Mouse (Mus musculus) midbrain, embryonic 11.5 days (tissue): ENCODE measurements around the gene Thumpd1. TPM values are rescaled to one million over a fixed set of nuclear protein-coding genes. Genes with fewer than 3 reads are reported as not detected.

ENCODE experiments used
- ATAC-seq: fragments of 200-750 bp; cut with Nextera tagmentation; 2 replicates; pipeline ENCODE4 v1.8.0; 2017; ENCODE audit warnings: moderate TSS enrichment, moderate library complexity; ENCODE audit not compliant: low FRiP score
- DNase-seq: peaks from one replicate; pipeline ENCODE4 v3.0.0; 2015; ENCODE audit warnings: low spot score; ENCODE audit errors: missing footprints
- H3K27ac ChIP-seq: fragments of 300-500 bp; sonication (generic); 2 replicates; pipeline ENCODE4 v1.5.1; 2014; ENCODE audit warnings: low read depth, low read length
- H3K27me3 ChIP-seq: fragments of 300-500 bp; sonication (generic); 2 replicates; pipeline ENCODE4 v1.6.1; 2014; ENCODE audit warnings: mild to moderate bottlenecking, low read length, moderate library complexity, mixed read lengths; ENCODE audit not compliant: control insufficient read depth, insufficient read depth
- H3K36me3 ChIP-seq: fragments of 300-500 bp; sonication (generic); 2 replicates; pipeline ENCODE4 v1.6.1; 2014; ENCODE audit warnings: mild to moderate bottlenecking, low read length, moderate library complexity, mixed read lengths; ENCODE audit not compliant: control insufficient read depth, insufficient read depth
- H3K4me1 ChIP-seq: fragments of 300-500 bp; sonication (generic); 2 replicates; pipeline ENCODE4 v1.6.1; 2014; ENCODE audit warnings: low read length; ENCODE audit not compliant: control insufficient read depth, insufficient read depth
- H3K4me2 ChIP-seq: fragments of 300-500 bp; sonication (generic); 2 replicates; pipeline ENCODE4 v1.6.1; 2014; ENCODE audit warnings: mild to moderate bottlenecking, moderate library complexity
- H3K4me3 ChIP-seq: fragments of 300-500 bp; sonication (generic); 2 replicates; pipeline ENCODE4 v1.5.1; 2014; ENCODE audit warnings: low read depth, low read length
- H3K9ac ChIP-seq: fragments of 300-500 bp; sonication (generic); 2 replicates; pipeline ENCODE4 v1.6.1; 2014; ENCODE audit warnings: low read length
- H3K9me3 ChIP-seq: fragments of 300-500 bp; sonication (generic); 2 replicates; pipeline ENCODE4 v1.6.1; 2016; ENCODE audit warnings: low read length; ENCODE audit not compliant: control insufficient read depth
- WGBS: fragments of 180-500 bp; shearing (Covaris S2); extraction: QIAGEN DNeasy Blood & Tissue Kit; methylation state at CpG from one replicate; pipeline ENCODE4 v1.1.7; 2014; 5-methylcytosine and 5-hydroxymethylcytosine counted together
- polyA plus RNA-seq: library from polyadenylated mRNA; unstranded; fragments of >200 nt; fragmentation: Nextera tagmentation; extraction: Ambion mirVana; gene quantifications from 2 replicates; pipeline ENCODE4 v1.2.1, GENCODE M21; 2014

Thumpd1 gene
- polyA plus RNA-seq, result 106 TPM in 2 replicates

GRCm38 (mm10) chr7:119720253-119720946 is at the start of gene Thumpd1:
Thumpd1 (minus strand) TSS chr7:119720798.
- Histone ChIP-seq H3K4me3 (peak within 1 kb of the TSS; percentile 78), H3K9me3 (no peaks in the 10 kb centered on the region), H3K9ac (peak within 1 kb of the TSS; percentile 79), H3K36me3 (peaks cover 15% of the 10 kb centered on the region), H3K27me3 (no peaks in the 10 kb centered on the region), H3K4me2 (peak within 1 kb of the TSS; percentile 52), H3K4me1 (peaks cover 4% of the 10 kb centered on the region), H3K27ac (no peak within 1 kb of the TSS)
- peak; percentile 100 for DNase-seq
- under 1% methylated on average over 60 of the region's 60 CpGs for WGBS
- ATAC-seq, result peak; percentile 96

DNA sequence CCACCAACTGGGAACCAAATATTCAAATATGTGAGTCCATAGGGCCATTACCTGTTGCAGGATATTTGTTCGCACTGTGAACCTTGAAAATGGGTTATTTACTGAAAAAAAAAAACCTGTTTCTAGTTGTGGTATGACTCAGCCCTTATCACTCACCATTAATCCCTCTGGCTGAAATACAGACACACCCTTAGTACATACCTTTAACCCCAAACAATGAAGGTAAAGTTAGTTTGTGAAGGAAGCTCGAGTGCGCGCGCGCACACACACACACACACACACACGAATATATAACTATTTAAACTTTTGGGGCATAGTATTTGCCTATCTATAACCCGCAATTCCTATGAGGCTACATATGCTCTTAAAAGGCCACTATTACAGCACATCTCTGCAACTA is 49.3 kb upstream of the Thumpd1 start:
- ATAC-seq, result no peak

GRCm38 (mm10) chr7:119766996-119767395 is 46.4 kb upstream of the Thumpd1 start:
- no peak overlapping the region for H3K4me3 ChIP-seq
- no peaks in the 10 kb centered on the region for H3K27me3 ChIP-seq
- no peak overlapping the region for H3K9ac ChIP-seq
- no peak for DNase-seq
- H3K9me3 ChIP-seq, result no peaks in the 10 kb centered on the region
- no peaks in the 10 kb centered on the region for H3K4me1 ChIP-seq
- H3K4me2 ChIP-seq, result no peak overlapping the region
- no peaks in the 10 kb centered on the region for H3K36me3 ChIP-seq
- 85% methylated on average over 6 of the region's 6 CpGs for WGBS
- no peak for ATAC-seq
- no peak overlapping the region for H3K27ac ChIP-seq

More for the DNA sequence above, 49.3 kb upstream of the Thumpd1 start:
- no peak overlapping the region for H3K9ac ChIP-seq
- no peak overlapping the region for H3K4me3 ChIP-seq
- H3K27me3 ChIP-seq, result no peaks in the 10 kb centered on the region
- H3K27ac ChIP-seq, result no peak overlapping the region
- 94% methylated on average over 8 of the region's 8 CpGs for WGBS
- H3K4me2 ChIP-seq, result no peak overlapping the region
- H3K36me3 ChIP-seq, result no peaks in the 10 kb centered on the region
- H3K4me1 ChIP-seq, result no peaks in the 10 kb centered on the region
- DNase-seq, result no peak
- H3K9me3 ChIP-seq, result no peaks in the 10 kb centered on the region

- ATAC-seq, result no peak
- 97% methylated on average over 3 of the region's 3 CpGs for WGBS
- Histone ChIP-seq H3K36me3 (no peaks in the 10 kb centered on the region), H3K27ac (no peak overlapping the region), H3K9ac (no peak overlapping the region), H3K4me3 (no peak overlapping the region), H3K9me3 (no peaks in the 10 kb centered on the region), H3K4me2 (no peak overlapping the region), H3K27me3 (no peaks in the 10 kb centered on the region), H3K4me1 (no peaks in the 10 kb centered on the region)
- no peak for DNase-seq
Measured at GRCm38 (mm10) chr7:119764377-119764776, 43.8 kb upstream of the Thumpd1 start.

- no peaks in the 10 kb centered on the region for H3K27me3 ChIP-seq
- DNase-seq (no peak), ATAC-seq (no peak)
- H3K9ac ChIP-seq, result no peak overlapping the region
- no peaks in the 10 kb centered on the region for H3K36me3 ChIP-seq
- no peak overlapping the region for H3K4me2 ChIP-seq
- 73% methylated on average over 4 of the region's 4 CpGs for WGBS
- no peak overlapping the region for H3K27ac ChIP-seq
- H3K4me1 ChIP-seq, result no peaks in the 10 kb centered on the region
- no peak overlapping the region for H3K4me3 ChIP-seq
- no peaks in the 10 kb centered on the region for H3K9me3 ChIP-seq
Measured at GRCm38 (mm10) chr7:119762166-119762697, 41.6 kb upstream of the Thumpd1 start.

GRCm38 (mm10) chr7:119760527-119760951 is 39.9 kb upstream of the Thumpd1 start, which contains the start of gene Acsm3:
Acsm3 (plus strand) TSS chr7:119760923.
- no peaks in the 10 kb centered on the region for H3K27me3 ChIP-seq
- no peaks in the 10 kb centered on the region for H3K9me3 ChIP-seq
- H3K9ac ChIP-seq, result no peak within 1 kb of the TSS
- no peak for ATAC-seq
- no peak within 1 kb of the TSS for H3K4me2 ChIP-seq
- no peak for DNase-seq
- WGBS, result 87% methylated on average over 11 of the region's 11 CpGs
- H3K4me1 ChIP-seq, result no peaks in the 10 kb centered on the region
- H3K36me3 ChIP-seq, result no peaks in the 10 kb centered on the region
- no peak within 1 kb of the TSS for H3K27ac ChIP-seq
- no peak within 1 kb of the TSS for H3K4me3 ChIP-seq

DNA sequence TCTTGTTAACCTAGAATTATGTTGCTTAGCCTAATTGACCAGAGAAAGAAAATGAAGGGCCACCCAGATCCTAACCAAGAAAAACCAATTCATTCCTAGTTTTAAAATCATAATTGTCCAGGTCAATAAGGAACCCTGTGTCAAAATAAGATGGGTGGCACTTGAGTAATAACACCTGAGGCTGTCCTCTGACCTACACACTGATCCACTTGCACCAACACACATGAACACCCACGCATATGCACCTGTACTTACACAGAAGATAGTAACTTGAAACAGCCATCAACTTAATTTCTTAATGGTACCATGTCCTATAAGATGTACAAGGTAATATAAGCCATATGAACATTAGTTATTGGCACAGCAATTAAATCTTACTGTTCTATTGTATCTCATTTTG is 33.1 kb upstream of the Thumpd1 start:
- Histone ChIP-seq H3K9me3 (no peaks in the 10 kb centered on the region), H3K36me3 (no peaks in the 10 kb centered on the region), H3K4me3 (no peak overlapping the region), H3K9ac (no peak overlapping the region), H3K4me1 (no peaks in the 10 kb centered on the region), H3K27ac (no peak overlapping the region), H3K4me2 (no peak overlapping the region), H3K27me3 (no peaks in the 10 kb centered on the region)
- WGBS, result 85% methylated on average over 1 of the region's 1 CpGs
- ATAC-seq (no peak), DNase-seq (no peak)

- no peaks in the 10 kb centered on the region for H3K27me3 ChIP-seq
- DNase-seq (no peak), ATAC-seq (no peak)
- H3K9ac ChIP-seq, result no peak overlapping the region
- 54% methylated on average over 2 of the region's 2 CpGs for WGBS
- H3K4me3 ChIP-seq, result no peak overlapping the region
- no peak overlapping the region for H3K4me2 ChIP-seq
- H3K36me3 ChIP-seq, result no peaks in the 10 kb centered on the region
- no peak overlapping the region for H3K27ac ChIP-seq
- no peaks in the 10 kb centered on the region for H3K4me1 ChIP-seq
- H3K9me3 ChIP-seq, result no peaks in the 10 kb centered on the region
Measured at GRCm38 (mm10) chr7:119749942-119750341, 29.3 kb upstream of the Thumpd1 start.

- DNase-seq, result no peak
- WGBS, result 80% methylated on average over 1 of the region's 2 CpGs
- H3K9ac ChIP-seq, result no peak overlapping the region
- no peak overlapping the region for H3K27ac ChIP-seq
- no peak overlapping the region for H3K4me2 ChIP-seq
- no peak overlapping the region for H3K4me3 ChIP-seq
- no peaks in the 10 kb centered on the region for H3K27me3 ChIP-seq
- no peak for ATAC-seq
- no peaks in the 10 kb centered on the region for H3K9me3 ChIP-seq
- 0 out of 2 replicates have a peak, but pooled peaks cover 3% of the 10 kb centered on the region for H3K4me1 ChIP-seq
- H3K36me3 ChIP-seq, result no peaks in the 10 kb centered on the region
Measured at GRCm38 (mm10) chr7:119748761-119749160, 28.2 kb upstream of the Thumpd1 start.
